Mouse (Mus musculus) urinary bladder, postnatal 36 days (tissue): ENCODE results near the gene Adam1b.
A peak's percentile ranks its signal among the peaks of the same experiment; 100 is the strongest.
"Not testable (repeated sequence)": the region's sequence is repeated elsewhere in the genome, so short reads cannot be mapped to it uniquely, and the experiment has no call there.

Source experiments
- DNase-seq, 2 experiments: peaks; one replicate each; pipeline ENCODE4 v3.0.0; 2022; ENCODE audit warnings: low spot score in 2 of 2, mixed read lengths in 1 of 2

Gene Adam1b

DNA sequence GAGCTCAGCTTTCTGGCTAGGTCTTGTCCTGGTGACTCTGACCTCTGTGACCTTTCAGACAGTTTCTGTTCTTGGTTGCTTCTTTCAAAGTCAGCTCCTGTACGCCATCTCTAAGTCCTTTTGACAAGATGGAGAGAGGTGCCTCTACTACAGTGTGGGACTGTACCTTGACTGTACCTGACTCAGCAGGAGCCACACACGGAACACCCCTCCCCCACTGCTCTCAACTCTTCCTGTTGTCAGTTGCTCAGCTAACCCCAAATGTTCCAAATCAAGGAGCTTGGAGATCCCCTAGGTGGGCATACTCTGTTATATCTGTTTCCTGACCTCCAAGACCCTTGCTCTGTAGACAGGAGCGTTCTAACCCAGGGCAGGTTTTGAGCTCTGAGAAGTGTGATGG lies at the start of gene Adam1b:
Gene Adam1b (minus strand): TSS at position 205 of the 400 bp plus-strand sequence.
- no peak for DNase-seq

DNA sequence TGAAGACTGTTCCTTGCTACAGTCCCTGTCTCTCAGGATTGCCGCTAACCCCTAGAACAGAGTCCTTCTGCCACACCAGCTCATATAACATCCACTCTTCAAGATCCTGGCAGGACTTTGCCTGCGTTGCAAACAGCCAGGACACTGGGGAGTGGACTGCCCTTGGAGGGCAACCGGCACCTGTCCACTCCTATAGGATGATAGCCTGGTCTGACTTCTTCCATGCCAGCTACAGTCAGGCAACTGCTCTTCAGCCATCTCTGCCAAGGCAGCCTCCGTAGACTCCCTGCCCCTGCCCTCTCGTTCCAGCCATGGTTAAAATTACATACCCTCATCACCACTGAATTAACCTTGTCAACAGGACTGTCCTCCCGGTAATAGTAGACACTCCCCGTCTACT lies 46.0 kb upstream of the Adam1b start:
- DNase-seq = no peak

DNA sequence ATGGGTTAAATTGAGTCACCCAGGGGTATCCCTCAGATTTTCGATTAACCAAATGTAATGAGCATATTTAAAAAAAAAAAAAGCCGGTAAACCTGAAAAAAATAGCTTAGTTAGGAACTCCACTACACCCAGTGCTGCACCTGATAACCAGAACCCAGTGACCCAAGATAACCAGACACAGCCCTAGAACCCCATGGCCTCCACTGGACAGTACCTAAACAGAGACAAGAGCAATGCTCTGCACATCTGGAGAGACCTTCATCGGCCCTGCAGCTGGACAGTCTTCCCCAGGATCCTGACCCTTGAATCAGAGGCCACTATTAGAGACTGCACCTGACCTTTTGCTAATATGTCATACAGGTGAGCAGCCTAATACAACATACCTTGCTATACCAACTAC lies 43.8 kb upstream of the Adam1b start:
- no peak for DNase-seq

DNA sequence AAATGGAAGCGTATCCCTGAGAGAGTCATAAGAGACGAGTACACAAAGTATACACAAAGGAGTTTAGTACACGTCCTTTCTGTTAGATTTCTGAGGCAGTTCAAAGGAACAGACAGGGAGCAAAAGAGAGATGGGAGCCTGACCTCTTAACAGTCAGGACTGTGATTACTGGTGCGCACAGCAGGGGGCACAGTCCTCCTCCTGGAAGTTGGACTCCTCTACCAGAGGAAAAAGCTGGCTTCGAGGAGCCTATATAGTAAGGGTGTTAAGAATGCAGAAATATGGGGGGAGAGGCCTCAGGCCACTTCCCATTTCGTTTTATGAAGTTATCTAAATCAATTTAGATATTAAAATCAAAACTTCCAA lies 43.3 kb upstream of the Adam1b start:
- peak in 1 of 2 experiments; percentile 31 for DNase-seq

DNA sequence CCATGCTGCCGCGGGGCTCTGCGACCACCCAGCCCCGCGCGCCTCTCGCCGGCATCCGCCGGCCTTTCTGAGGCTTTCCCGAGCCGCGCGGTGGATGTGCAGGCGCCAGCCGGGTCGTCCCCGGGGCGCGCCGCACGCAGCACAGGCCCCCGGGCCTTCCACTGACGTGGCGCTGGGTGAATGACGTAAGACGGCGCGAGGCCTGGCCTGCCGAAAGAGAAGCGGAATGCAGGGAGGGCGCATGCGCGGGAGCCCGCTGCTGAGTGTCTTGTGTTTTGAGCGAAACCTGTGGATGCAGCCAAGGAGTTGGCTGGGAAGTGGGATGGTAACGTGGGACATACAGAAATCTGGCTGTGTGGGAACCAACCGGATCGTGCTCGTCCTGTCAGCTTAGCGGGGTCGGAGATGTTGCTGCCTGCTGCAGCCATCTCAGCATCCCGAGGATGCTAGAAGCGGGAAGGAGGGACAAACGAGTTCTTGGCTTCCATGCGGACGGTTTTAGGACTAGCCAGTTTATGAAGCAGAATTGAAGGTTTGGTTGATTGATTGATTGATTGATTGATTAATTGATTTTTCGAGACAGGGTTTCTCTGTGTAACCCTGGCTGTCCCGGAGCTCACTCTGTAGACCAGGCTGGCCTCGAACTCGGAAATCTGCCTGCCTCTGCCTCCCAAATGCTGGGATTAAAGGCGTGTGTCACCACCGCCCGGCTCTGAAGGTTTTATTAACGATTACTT lies 42.7 kb upstream of the Adam1b start, which contains the start of gene Mapkapk5:
Gene Mapkapk5 (minus strand): TSS at position 113 of the 737 bp plus-strand sequence.
- DNase-seq = peak; percentile 96

DNA sequence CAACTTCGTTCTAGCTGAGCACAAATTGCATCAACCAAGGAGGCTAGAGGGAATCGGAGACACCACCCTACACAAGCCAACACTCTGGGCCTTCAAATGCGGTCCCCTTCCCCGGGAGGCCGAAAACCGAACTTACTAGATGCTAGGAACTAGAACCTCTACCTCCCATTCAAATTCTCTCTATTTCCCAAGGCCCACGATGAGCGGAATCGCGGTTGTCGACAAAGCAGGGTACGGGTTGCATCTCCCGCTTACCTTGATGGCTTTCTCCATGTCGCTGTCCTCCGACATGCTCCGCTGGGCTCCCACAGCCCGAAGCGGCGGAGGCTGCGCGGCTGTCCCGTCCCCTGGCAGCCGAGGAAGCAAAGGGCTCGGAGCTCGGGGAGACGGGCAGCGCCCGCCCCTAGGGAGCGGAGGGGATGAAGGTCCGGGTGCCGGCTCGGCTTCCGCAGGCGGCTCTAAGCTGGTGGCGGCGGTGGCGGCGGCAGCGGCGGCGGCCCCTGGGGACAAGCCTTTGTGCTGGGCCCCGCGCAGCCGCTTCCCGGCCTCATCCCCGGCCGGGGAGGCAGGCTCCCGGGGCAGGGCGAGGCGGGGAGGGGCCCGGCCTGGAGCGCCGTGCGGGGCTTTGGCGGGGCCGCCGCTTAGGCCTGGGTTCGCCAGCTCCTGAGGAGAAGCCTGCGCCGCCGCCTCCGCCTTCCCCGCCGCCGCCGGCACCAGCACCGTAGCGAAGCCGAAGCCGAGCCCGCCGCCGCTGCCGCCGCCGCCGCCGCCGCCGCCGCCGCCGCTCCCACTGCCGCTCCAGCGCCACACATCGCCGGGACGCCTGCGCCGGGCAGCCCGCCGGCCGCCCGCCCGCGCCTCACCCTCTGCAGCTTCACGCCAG lies 41.9 kb upstream of the Adam1b start, which contains the start of the genes Adam1a and Gm42878:
Gene Adam1a (minus strand): TSS at position 573 of the 883 bp plus-strand sequence.
Gene Gm42878 (minus strand): TSS at position 573 of the 883 bp plus-strand sequence.
- DNase-seq = peak in 1 of 2 experiments; percentile 28

DNA sequence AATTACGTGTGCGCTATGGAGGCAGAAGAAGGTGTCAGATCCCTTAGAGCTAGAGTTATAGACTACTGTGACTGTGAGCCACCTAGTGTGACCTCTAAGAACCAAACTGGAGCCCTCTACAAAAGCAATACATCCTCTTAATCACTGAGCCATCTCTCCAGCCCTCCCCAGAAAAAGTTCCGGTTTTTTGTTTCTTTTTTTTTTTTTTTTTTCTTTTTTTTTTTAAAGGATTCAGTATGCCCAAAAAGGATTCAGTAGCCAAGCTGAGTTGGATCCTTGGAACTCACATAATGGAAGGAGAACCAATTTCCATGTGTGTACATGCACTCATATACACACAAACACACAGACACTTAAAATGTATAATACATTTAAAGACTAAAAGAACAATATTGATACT lies 40.1 kb upstream of the Adam1b start:
- no peak for DNase-seq

DNA sequence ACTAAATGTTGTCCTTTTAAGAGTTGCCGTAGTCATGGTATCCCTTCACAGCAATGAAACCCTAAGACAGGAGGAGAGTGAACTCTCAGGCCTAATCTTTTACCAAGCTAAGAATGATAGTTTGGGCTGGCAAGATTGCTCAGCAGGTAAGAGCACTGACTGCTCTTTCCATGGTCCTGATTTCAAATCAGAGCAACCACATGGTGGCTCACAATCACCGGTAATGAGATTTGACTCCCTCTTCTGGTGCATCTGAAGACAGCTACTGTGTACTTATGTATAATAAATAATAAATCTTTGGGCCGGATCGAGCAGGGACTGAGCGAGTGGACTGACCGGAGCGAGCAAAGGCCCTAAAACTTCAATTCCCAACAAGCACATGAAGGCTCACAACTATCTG lies 38.0 kb upstream of the Adam1b start:
- DNase-seq = no peak

DNA sequence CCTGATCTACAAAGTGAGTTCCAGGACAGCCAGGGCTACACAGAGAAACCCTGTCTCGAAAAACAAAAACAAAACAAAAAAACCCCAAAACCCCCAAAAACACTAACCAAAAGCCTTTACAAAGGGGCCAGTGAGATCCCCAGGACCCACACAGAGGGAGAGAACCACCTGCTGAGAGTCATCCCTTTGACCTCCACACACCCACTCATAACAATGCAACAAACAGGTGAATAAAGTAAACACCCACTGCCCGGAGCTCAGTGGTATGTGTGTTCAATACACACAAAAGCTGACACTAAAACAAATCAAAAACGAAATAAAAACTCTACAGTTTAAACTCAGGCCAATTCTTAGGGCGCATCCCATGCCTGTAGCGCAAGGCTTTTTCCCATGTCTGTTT lies 36.8 kb upstream of the Adam1b start:
- DNase-seq = no peak

DNA sequence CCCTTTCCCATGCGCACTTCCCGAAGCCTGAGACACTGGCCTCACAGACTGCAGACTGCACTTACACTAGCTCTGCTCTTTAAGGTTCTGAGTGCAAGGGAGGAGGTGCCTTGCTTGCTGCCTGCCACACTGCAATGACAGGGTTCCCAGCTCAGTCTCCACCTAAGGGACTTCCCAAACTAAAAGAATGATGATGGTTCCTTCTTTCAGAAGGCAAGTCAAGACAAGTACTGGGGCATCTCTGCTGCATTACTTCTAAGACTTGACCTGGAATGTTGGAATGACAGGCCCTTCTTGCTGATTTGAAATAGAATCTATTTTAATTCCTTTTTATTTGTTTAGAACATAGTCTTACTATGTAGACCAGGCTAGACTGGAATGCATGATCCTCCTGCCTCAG lies 34.4 kb upstream of the Adam1b start:
- no peak for DNase-seq

DNA sequence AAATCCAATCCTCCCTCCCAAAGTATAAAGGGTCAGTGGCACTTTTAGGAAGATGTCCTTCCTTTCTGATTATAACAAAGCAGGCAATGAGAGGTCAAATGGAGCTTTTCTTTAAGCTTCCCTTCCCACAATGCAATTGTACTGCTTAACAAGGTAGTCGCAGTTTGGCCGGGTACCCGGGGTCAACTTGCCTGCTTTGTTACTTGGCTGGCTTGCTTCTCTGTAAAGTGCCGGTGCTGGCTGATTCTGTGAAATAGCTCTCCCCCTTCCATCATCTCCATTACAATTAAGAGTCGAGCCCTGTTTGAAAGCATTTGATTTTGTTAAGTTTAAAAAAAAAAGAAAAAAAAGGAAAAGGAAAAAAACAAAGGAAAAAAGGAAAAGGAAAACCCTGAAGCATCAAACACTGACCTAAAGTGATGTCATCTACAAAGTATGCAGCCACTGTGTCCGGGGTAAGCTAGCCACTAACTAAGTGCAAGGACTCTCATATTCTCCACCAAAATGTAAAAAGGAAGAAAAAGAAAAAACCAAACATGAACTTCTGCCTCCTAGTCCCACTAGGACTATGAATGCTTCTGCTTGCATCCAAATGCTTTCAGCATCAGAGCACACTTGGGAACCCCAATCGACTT lies 33.8 kb upstream of the Adam1b start:
- DNase-seq = no peak

DNA sequence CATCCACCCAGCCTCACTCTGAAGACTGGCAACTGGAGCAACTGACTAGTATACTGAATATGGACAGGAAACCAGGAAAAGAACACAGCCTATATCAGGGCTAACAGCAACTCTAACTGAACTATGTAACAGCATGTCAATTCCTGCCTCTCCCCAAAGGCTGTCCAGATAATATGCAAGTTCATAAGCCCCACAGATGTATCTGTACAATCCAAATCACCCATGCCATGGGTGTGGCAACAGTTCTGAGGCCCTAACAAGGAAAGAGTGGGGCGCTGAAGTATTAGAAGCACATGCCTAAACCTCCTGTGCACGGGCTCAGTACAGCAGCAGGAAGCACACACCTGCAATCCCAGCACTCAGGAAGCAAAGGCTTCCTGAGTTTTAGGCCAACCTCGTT lies 31.9 kb upstream of the Adam1b start:
- no peak for DNase-seq

DNA sequence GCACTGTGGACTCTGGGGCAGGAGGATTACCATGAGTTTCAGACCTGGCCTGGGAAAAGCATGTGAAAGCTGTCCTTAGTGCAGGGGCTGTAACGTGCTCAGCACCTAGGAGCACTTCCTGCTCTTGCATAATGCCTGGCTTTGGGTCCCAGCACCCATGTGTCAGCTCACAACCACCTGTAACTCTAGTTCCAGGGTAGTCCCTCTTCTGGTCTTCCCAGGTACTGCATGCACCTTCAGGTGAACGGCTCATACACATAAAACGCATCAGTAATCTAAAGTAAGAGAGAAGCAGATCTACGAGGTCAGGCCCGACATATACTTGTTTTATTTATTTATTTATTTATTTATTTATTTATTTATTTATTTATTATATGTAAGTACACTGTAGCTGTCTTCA lies 31.3 kb upstream of the Adam1b start:
- no peak for DNase-seq

DNA sequence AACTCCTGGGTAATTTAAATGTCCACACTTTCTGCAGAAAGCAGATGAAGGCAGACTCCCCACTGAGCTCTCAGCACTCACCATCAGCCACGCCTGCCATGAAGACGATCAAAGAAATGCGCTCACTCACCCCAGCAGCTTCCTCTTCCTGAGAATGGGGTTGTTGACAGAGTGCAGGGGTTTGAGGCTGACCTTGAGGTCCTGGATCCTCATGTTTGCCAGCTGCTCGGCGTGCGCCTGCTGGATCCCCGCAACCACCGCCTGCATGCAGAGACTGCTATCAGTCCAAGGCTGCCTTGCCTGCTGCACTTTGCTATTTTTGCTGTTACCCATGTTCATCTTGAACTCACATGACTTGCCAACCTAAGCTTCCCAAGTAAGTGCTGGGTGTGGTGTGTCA lies 23.7 kb upstream of the Adam1b start:
- no peak for DNase-seq

DNA sequence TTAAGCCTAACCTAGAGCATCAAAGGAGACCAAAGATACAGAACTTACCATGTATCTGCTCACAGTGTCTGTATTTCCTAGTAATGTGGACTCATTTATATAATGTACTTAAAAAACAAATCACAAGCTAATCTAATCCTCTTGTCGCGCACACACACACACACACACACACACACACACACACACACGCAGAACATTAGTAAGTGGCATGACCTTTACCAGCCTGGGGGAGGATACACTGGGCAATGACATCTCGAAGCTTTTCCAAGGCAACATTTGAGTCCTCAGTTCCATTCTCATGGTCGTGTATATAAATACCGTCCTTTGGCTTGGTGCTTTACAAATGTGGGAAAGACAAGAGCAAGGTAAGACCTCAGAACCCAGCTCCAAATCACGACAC lies 23.3 kb upstream of the Adam1b start:
- DNase-seq = no peak

DNA sequence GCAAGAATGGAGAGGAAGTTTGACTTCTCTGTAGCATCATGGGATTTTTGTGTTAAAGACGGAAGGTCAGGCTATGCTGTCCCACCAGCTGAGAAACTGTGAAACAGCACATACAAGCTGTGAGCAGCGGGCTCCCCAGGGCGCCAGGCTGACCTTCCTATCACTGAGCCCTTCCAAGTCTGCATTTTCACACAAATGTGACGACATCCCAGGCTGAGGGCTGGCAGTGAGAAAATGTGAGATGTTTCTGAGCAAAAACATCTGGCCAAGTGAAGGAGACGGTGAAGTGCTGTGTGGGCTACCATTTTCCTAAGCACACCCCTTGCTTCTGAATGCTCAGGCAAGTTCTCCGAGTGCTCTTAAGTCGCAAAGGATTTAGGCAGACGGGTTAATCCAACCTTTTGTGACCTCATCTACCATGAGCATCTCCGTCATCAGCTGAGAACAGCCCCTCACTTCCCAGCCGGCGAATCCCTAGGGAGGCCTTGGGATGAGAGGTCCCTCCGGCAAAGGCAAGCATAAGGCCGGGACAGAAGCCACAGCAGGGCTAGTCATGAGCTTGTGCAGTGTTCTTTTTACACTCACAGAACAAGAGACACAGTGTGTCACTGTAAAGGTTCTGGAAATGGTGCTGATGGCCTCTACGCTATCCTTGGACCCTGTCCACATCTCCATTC lies 22.7 kb upstream of the Adam1b start:
- no peak for DNase-seq

DNA sequence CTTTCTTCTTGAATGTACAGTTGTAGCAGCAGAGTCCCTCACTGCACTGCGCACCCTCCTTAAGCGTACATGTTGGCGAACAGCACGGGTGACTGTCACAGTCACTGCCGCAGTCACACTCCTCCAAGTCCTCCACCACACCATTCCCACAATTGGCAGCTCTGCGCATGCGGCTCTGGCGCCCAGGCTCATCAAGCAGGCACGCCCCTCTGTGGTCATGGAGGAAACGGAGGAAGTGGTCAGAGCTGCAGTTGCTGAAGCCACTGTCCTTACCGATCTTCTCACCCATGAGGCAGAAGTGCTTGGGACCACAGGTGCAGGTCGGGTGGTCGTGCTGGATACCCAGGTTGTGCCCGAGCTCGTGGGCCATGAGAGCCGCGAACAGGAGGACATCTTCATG lies 16.5 kb upstream of the Adam1b start:
- not testable (repeated sequence) for DNase-seq

DNA sequence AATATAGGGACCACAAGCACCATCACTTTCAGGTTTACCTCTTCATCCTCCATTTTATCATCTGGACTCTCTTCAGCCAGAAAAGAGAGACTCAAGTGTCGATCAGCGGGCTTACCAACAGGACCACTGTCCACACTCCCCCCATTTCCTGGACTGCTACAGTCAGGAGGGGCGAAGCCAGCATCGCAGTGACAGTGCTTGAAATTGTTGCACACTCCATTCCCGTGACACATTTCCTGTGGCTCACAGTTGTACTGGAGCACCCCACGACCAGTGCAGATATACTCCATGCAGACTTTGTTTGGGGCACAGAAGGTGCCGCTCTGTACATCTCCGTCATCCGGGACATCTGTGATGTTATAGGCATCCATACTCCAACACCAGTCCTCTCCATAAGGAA lies 15.7 kb upstream of the Adam1b start:
- DNase-seq = no peak

DNA sequence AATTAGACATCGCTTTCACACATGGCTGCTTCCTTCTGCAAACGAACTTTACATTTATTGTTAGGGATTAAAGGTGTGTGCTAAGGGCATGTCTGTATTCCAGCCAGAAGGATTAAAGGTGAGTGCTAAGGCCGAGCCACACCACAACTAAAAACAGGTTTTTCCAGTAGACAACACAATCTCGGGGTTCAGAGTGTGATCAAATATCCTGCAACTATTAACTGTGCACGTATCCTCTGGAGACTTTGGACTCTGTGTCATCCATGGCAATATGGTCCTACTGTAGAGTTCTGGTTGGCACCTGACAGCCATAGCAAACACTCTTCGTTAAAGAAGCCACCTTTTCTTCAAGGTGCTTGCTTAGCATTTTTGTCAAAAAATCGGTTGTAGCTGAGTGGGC lies 6.8 kb upstream of the Adam1b start:
- DNase-seq = no peak

DNA sequence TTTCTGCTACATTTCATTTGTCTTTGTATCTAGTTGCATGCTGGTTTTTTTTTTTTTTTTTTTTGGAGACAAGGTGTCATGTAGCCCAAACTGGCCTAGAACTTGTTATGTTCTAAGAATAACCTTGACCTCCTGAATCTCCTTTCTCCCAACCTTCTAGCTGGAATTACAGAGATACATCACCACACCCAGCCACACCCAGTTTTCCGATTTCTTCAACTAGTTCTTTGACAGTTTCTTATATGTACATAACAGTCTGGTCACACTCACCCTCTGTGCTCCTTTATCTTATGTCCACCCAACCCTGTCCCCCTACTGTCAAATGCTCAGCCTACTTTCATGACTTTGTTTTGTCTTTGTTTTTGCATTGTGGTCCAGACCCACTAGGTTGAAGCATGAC lies 3.6 kb upstream of the Adam1b start:
- no peak for DNase-seq

DNA sequence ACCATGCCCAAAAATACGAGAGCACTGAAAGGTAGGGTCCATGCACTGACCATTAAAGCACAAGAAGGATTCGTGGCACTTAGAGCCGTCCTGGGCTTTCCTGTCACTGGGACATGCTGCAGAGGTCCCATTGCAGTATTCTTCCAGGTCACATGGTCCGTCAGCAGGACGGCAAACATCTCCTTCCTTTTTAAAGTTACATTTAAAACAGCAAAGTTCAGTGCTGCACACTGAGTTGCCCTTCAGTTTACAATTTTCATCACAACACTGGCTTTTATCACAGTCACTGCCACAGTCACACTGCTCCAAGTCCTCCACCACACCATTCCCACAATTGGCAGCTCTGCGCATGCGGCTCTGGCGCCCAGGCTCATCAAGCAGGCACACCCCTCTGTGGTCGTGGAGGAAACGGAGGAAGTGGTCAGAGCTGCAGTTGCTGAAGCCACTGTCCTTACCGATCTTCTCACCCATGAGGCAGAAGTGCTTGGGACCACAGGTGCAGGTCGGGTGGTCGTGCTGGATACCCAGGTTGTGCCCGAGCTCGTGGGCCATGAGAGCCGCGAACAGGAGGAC lies 1.7 kb downstream of the Adam1b start:
- not testable (repeated sequence) for DNase-seq
